Mouse (Mus musculus) liver, adult 2 months (tissue): ENCODE measurements around the gene Ccdc173. TPM values are rescaled to one million over a fixed set of nuclear protein-coding genes. Genes with fewer than 3 reads are reported as not detected.

Experiments
- DNase-seq: peaks from one replicate; pipeline ENCODE4 v3.0.0-alpha.2; 2011; ENCODE audit warnings: low read depth, low spot score; ENCODE audit errors: extremely low read depth
- H3K27ac ChIP-seq: fragments of 200-500 bp; replicated peaks from 2 replicates; pipeline ENCODE4 v1.5.1; 2012; ENCODE audit warnings: low read depth, mild to moderate bottlenecking, control low read depth, inconsistent platforms, low read length; ENCODE audit not compliant: insufficient read depth
- H3K27me3 ChIP-seq: fragments of 200-500 bp; 2 replicates; pipeline ENCODE4 v1.6.1; 2012; ENCODE audit warnings: mild to moderate bottlenecking, moderate library complexity, low read length, inconsistent platforms; ENCODE audit not compliant: control insufficient read depth, insufficient read depth
- H3K36me3 ChIP-seq: fragments of 200-500 bp; 2 replicates; pipeline ENCODE4 v1.6.1; 2012; ENCODE audit warnings: low read length, inconsistent platforms; ENCODE audit not compliant: control insufficient read depth, insufficient read depth
- H3K4me1 ChIP-seq: fragments of 200-500 bp; 2 replicates; pipeline ENCODE4 v1.6.1; 2011; ENCODE audit warnings: low read length; ENCODE audit not compliant: control insufficient read depth, insufficient read depth
- H3K4me3 ChIP-seq: fragments of 200-500 bp; 2 replicates; pipeline ENCODE4 v1.5.1; 2011; ENCODE audit warnings: low read depth, mild to moderate bottlenecking, control low read depth, low read length, moderate library complexity; ENCODE audit not compliant: insufficient read depth
- H3K79me2 ChIP-seq: fragments of 200-500 bp; 2 replicates; pipeline ENCODE4 v1.6.1; 2012; ENCODE audit warnings: inconsistent platforms, mild to moderate bottlenecking, low read length, moderate library complexity; ENCODE audit not compliant: control insufficient read depth, insufficient read depth
- H3K9ac ChIP-seq: fragments of 200-500 bp; 2 replicates; pipeline ENCODE4 v1.6.1; 2012; ENCODE audit warnings: low read depth, mild to moderate bottlenecking, control low read depth, inconsistent platforms, low read length
- CTCF ChIP-seq: fragments of 200-500 bp; IDR thresholded peaks from 2 replicates; pipeline ENCODE4 v1.5.1; 2011; ENCODE audit warnings: low read depth, low read length, control low read depth
- POLR2A ChIP-seq: fragments of 200-500 bp; IDR thresholded peaks from 2 replicates; pipeline ENCODE4 v1.6.1; 2011; ENCODE audit warnings: low read length, control low read depth; ENCODE audit not compliant: insufficient read depth; ENCODE audit errors: extremely low read depth
- WGBS: fragments of 180-500 bp; shearing (Covaris S2); methylation state at CpG from one replicate; pipeline ENCODE4 v1.1.7; 2018; 5-methylcytosine and 5-hydroxymethylcytosine counted together
- polyA plus RNA-seq: library from polyadenylated mRNA; depleted of rRNA; stranded (reverse); fragments of >200 nt; gene quantifications from 2 replicates; pipeline ENCODE4 v1.2.3, GENCODE M21; 2012
- total RNA-seq: library from RNA; depleted of rRNA; stranded (reverse); fragments of >200 nt; gene quantifications from 2 replicates; pipeline ENCODE4 v1.2.3, GENCODE M21; 2014

The Ccdc173 gene
- total and polyA plus RNA-seq, 2 experiments = 0.37 TPM; not detected in 1

DNA sequence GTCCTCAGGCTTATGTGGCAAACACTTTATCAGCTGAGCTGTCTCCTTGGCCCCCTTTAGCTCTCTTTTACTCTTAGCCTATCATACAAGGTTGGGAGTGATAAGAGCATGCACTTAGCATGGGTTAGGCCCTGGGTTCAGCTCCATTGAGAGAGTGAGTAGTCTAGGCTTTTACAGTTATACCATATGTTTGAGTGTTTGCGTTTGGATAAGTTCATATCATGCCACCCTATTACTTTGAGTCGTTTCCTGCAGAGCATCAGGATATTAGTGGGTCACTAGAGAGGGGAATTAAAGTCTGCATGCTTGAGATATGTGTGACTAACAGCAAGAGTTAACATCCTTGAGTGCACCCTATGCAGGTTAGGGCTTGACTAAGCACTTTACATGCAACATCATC is 40.3 kb upstream of the Ccdc173 start:
- Histone ChIP-seq H3K27me3 (no peaks in the 10 kb centered on the region), H3K36me3 (no peaks in the 10 kb centered on the region), H3K4me3 (no peak overlapping the region), H3K9ac (no peak overlapping the region), H3K4me1 (no peaks in the 10 kb centered on the region), H3K79me2 (no peaks in the 10 kb centered on the region), H3K27ac (no peak overlapping the region)
- TF ChIP-seq CTCF (no peak), POLR2A (no peak)
- WGBS = 85% methylated on average over 2 of the region's 2 CpGs
- DNase-seq = no peak

DNA sequence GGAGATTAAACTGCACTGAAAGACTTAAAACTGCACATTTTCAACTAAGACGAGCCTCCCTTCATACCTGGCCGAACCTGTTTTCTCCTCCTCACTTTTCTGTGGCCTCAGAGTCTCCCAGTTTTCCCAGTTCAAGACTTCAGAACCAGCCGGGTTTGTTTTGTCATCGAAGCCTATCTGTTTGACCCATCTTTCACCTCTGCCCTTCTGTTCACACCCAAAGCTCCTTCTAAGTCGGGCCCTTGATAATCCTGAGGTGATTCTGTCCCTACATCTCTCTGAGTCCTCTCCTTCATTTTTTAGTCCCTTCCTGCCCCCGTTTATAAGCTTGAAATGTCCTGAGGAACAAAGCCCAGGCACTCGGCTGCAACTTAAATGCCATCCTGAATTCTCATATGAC is 38.7 kb upstream of the Ccdc173 start:
- no peaks in the 10 kb centered on the region for H3K79me2 ChIP-seq
- H3K9ac ChIP-seq = no peak overlapping the region
- peaks cover 2% of the 10 kb centered on the region; the same call in 1 of the 2 replicates for H3K27me3 ChIP-seq
- 54% methylated on average over 7 of the region's 7 CpGs for WGBS
- H3K4me1 ChIP-seq = no peaks in the 10 kb centered on the region
- TF ChIP-seq POLR2A = no peak
- no peak for TF ChIP-seq CTCF
- H3K36me3 ChIP-seq = no peaks in the 10 kb centered on the region
- no peak overlapping the region for H3K4me3 ChIP-seq
- H3K27ac ChIP-seq = no peak overlapping the region
- DNase-seq = no peak

DNA sequence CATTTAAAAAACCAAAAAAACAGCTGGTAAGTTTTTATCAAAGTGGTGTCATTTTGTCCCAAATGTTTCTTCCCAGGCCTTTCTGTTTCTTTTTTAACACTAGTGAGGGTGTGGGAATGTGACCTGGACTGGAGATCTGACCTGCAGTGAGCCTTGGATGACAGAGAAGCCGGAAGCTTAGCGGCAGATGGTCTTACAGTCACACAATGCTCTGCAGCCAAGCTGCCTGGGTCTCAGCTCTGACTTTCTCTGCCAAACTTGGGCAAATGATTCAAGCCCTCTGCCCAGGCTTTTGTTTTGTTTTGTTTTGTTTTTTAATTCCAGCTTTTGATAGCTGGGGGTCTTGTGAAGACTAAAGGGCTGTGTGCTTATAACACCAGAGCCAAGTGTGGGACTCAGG is 37.0 kb upstream of the Ccdc173 start:
- Histone ChIP-seq H3K27me3 (peaks cover 9% of the 10 kb centered on the region), H3K27ac (no peak overlapping the region), H3K36me3 (no peaks in the 10 kb centered on the region), H3K79me2 (no peaks in the 10 kb centered on the region), H3K9ac (no peak overlapping the region), H3K4me3 (no peak overlapping the region), H3K4me1 (no peaks in the 10 kb centered on the region)
- no peak for TF ChIP-seq POLR2A
- TF ChIP-seq CTCF = no peak
- WGBS = 88% methylated on average over 2 of the region's 2 CpGs
- DNase-seq = peak; percentile 25

DNA sequence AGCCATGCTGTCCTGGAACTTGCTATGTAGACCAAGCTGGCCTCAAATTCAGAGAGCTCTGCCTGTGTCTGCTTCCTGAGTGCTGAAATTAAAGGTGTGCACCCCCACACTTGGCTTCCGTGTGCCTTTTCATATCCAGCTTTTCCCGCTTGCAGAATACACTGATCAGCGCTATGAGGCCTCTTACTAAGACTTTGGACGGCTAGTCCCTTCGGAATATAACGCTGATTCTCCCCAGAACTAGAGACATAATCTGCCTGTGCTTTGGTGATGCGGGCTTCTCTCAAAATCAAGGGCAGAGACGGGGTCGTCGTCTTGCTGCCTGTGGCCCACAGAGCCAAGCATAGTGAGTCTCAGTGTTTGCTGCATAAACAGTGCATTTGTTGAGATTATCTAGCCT is 36.5 kb upstream of the Ccdc173 start:
- Histone ChIP-seq H3K4me1 (no peaks in the 10 kb centered on the region), H3K27me3 (peaks cover 9% of the 10 kb centered on the region), H3K27ac (peak overlapping the region; percentile 51), H3K9ac (no peak overlapping the region), H3K36me3 (no peaks in the 10 kb centered on the region), H3K4me3 (no peak overlapping the region), H3K79me2 (no peaks in the 10 kb centered on the region)
- 83% methylated on average over 10 of the region's 10 CpGs for WGBS
- TF ChIP-seq CTCF = no peak
- TF ChIP-seq POLR2A = no peak
- DNase-seq = no peak

DNA sequence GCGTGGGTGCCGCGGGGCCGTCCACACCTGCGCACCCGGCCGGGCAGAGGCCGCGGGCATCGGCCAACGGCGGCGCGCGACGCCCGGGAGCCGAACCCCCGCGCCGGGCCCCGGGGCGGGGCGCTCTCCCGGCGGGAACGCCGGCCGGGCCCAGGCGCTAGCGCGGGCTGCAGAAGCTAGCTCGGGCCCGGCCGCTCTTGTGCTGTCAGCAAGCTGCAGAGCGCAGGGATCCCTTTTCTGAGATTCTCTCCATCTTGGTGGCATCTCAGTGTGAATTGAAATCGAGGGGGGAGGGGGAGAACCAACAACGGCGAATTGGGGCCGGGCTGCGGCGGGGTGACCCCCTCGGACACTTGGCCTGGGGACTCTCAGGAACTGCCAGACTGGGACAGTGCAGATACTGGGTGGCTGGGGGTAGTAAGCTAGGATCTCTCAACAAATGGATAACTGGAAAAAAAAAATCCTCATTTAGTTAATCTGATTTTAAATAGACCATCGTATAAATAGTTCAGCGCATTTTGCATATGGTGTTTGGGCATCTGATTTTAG is 33.8 kb upstream of the Ccdc173 start:
- Histone ChIP-seq H3K9ac (peak overlapping the region; percentile 83), H3K79me2 (no peaks in the 10 kb centered on the region), H3K4me3 (peak overlapping the region; percentile 82), H3K36me3 (no peaks in the 10 kb centered on the region), H3K4me1 (no peaks in the 10 kb centered on the region), H3K27ac (no peak overlapping the region), H3K27me3 (peaks cover 9% of the 10 kb centered on the region)
- 4% methylated on average over 44 of the region's 45 CpGs for WGBS
- TF ChIP-seq POLR2A (no peak), CTCF (no peak)
- DNase-seq = no peak

DNA sequence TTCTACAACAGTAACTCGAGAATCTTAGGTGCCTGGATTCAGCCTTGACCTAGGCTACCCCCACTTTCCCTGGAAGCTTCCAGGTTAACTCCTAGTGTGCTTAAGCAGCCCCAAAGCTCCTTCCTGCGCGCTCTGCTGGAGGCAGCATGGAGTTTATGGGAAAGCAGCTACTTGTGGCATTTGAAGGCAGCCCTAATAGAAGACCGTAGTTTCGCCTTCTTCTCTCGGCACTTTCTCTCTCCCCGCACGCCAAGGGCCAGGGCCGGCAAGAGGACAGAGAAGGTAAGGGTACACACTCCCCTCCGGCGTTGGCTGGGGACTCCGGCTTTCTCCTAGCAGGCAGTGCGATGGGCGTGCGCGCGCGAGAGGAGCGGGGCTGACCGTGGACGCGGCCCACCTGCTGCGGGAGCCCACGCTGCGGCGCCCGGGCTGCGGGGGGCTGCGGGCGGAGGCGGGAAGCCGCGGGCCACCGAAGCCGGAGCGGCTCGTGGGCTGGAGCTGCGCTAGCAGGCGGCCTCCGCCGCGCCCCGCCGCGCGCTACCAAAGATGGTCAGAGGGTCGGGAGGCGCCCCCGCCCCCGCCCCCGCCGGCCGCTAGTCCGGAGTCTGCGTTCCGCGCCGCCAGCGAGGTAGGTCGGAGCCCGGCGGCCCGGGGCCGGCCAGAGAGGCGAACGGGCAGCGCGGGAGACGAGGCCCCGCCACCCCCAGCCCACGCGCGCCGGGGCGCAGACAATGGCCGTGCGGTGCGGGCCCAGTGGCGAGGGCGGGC is 33.2 kb upstream of the Ccdc173 start:
- Histone ChIP-seq H3K4me1 (no peaks in the 10 kb centered on the region), H3K4me3 (peak overlapping the region; percentile 82), H3K9ac (peak overlapping the region; percentile 83), H3K27ac (no peak overlapping the region), H3K36me3 (no peaks in the 10 kb centered on the region), H3K27me3 (peaks cover 9% of the 10 kb centered on the region), H3K79me2 (no peaks in the 10 kb centered on the region)
- under 1% methylated on average over 78 of the region's 80 CpGs for WGBS
- TF ChIP-seq CTCF = no peak
- no peak for TF ChIP-seq POLR2A
- no peak for DNase-seq
